Mouse (Mus musculus): ENCODE results near the gene Pip4k2a. TPM values are rescaled to one million over a fixed set of nuclear protein-coding genes. Genes with fewer than 3 reads are reported as not detected.

Gene Pip4k2a
- polyA plus RNA-seq, 1 experiment = 8.7 TPM

GRCm38 (mm10) chr2:18860686-18861085 is 137.2 kb downstream of the Pip4k2a start:
- TF ChIP-seq MYOD1 (IDR thresholded peaks at IDR 0.05; ENCODE audit: control insufficient read depth, insufficient read length, low read depth) = no peak
- TF ChIP-seq CEBPB (IDR thresholded peaks at IDR 0.05; ENCODE audit: low read depth) = no peak
- TF ChIP-seq CTCF (IDR thresholded peaks at IDR 0.05; ENCODE audit: control insufficient read depth, insufficient read depth, insufficient read length) = no peak
- Histone ChIP-seq H3ac (ENCODE audit: control insufficient read depth, insufficient read length, low read depth) (no peak overlapping the region), H3K36me3 (ENCODE audit: control insufficient read depth, insufficient read depth) (no peaks in the 10 kb centered on the region), H3K79me2 (ENCODE audit: control insufficient read depth, insufficient read depth) (no peaks in the 10 kb centered on the region), H3K4me3 (ENCODE audit: insufficient read depth, poor library complexity, severe bottlenecking) (no peak overlapping the region), H3K79me3 (ENCODE audit: low read depth) (no peaks in the 10 kb centered on the region), H3K27me3 (ENCODE audit: control insufficient read depth, insufficient read depth, insufficient read length) (no peaks in the 10 kb centered on the region)

GRCm38 (mm10) chr2:18857952-18858351 is 140.0 kb downstream of the Pip4k2a start:
- H3K79me2 ChIP-seq (ENCODE audit: control insufficient read depth, insufficient read depth) = no peaks in the 10 kb centered on the region
- TF ChIP-seq MAX (IDR thresholded peaks at IDR 0.05) = no peak
- no peak for TF ChIP-seq CTCF (IDR thresholded peaks at IDR 0.05; ENCODE audit: control insufficient read depth, insufficient read depth, insufficient read length)
- no peak for TF ChIP-seq MYOG (IDR thresholded peaks at IDR 0.05; ENCODE audit: control insufficient read depth, extremely low read depth, insufficient read length)
- TF ChIP-seq MYOD1 (IDR thresholded peaks at IDR 0.05; ENCODE audit: control insufficient read depth, insufficient read length, low read depth) = no peak
- no peak for TF ChIP-seq CEBPB (IDR thresholded peaks at IDR 0.05; ENCODE audit: low read depth)
- no peak for TF ChIP-seq FOSL1 (IDR thresholded peaks at IDR 0.05; ENCODE audit: insufficient read depth, low read length, poor library complexity, severe bottlenecking)
- no peak for TF ChIP-seq USF1 (IDR thresholded peaks at IDR 0.05; ENCODE audit: low read depth)
- no peaks in the 10 kb centered on the region for H3K27me3 ChIP-seq (ENCODE audit: control insufficient read depth, insufficient read depth, insufficient read length)
- H3ac ChIP-seq (ENCODE audit: control insufficient read depth, insufficient read length, low read depth) = no peak overlapping the region
- no peaks in the 10 kb centered on the region for H3K79me3 ChIP-seq (ENCODE audit: low read depth)
- no peaks in the 10 kb centered on the region for H3K36me3 ChIP-seq (ENCODE audit: control insufficient read depth, insufficient read depth)
- no peak overlapping the region for H3K4me3 ChIP-seq (ENCODE audit: insufficient read depth, poor library complexity, severe bottlenecking)

- TF ChIP-seq MYOD1 (IDR thresholded peaks at IDR 0.05; ENCODE audit: control insufficient read depth, insufficient read length, low read depth) (no peak), FOSL1 (IDR thresholded peaks at IDR 0.05; ENCODE audit: insufficient read depth, low read length, poor library complexity, severe bottlenecking) (no peak), USF1 (IDR thresholded peaks at IDR 0.05; ENCODE audit: low read depth) (no peak), MAX (IDR thresholded peaks at IDR 0.05) (no peak), MYOG (IDR thresholded peaks at IDR 0.05; ENCODE audit: control insufficient read depth, extremely low read depth, insufficient read length) (no peak)
- Histone ChIP-seq H3K79me3 (ENCODE audit: low read depth) (no peaks in the 10 kb centered on the region), H3K79me2 (ENCODE audit: control insufficient read depth, insufficient read depth) (no peaks in the 10 kb centered on the region), H3K36me3 (ENCODE audit: control insufficient read depth, insufficient read depth) (no peaks in the 10 kb centered on the region), H3K4me3 (ENCODE audit: insufficient read depth, poor library complexity, severe bottlenecking) (no peak overlapping the region), H3K27me3 (ENCODE audit: control insufficient read depth, insufficient read depth, insufficient read length) (no peaks in the 10 kb centered on the region), H3ac (ENCODE audit: control insufficient read depth, insufficient read length, low read depth) (no peak overlapping the region)
Measured at GRCm38 (mm10) chr2:18856461-18856860, 141.5 kb downstream of the Pip4k2a start.

GRCm38 (mm10) chr2:18855246-18855645 is 142.7 kb downstream of the Pip4k2a start:
- no peaks in the 10 kb centered on the region for H3K79me2 ChIP-seq (ENCODE audit: control insufficient read depth, insufficient read depth)
- no peaks in the 10 kb centered on the region for H3K79me3 ChIP-seq (ENCODE audit: low read depth)
- H3K27me3 ChIP-seq (ENCODE audit: control insufficient read depth, insufficient read depth, insufficient read length) = no peaks in the 10 kb centered on the region
- TF ChIP-seq FOSL1 (IDR thresholded peaks at IDR 0.05; ENCODE audit: insufficient read depth, low read length, poor library complexity, severe bottlenecking) (no peak), MYOG (IDR thresholded peaks at IDR 0.05; ENCODE audit: control insufficient read depth, extremely low read depth, insufficient read length) (no peak), MYOD1 (IDR thresholded peaks at IDR 0.05; ENCODE audit: control insufficient read depth, insufficient read length, low read depth) (no peak)
- H3K36me3 ChIP-seq (ENCODE audit: control insufficient read depth, insufficient read depth) = no peaks in the 10 kb centered on the region
- H3K4me3 ChIP-seq (ENCODE audit: insufficient read depth, poor library complexity, severe bottlenecking) = no peak overlapping the region
- no peak overlapping the region for H3ac ChIP-seq (ENCODE audit: control insufficient read depth, insufficient read length, low read depth)

GRCm38 (mm10) chr2:18853345-18853744 is 144.6 kb downstream of the Pip4k2a start:
- Histone ChIP-seq H3ac (ENCODE audit: control insufficient read depth, insufficient read length, low read depth) (no peak overlapping the region), H3K79me2 (ENCODE audit: control insufficient read depth, insufficient read depth) (no peaks in the 10 kb centered on the region), H3K4me3 (ENCODE audit: insufficient read depth, poor library complexity, severe bottlenecking) (no peak overlapping the region), H3K27me3 (ENCODE audit: control insufficient read depth, insufficient read depth, insufficient read length) (no peaks in the 10 kb centered on the region), H3K36me3 (ENCODE audit: control insufficient read depth, insufficient read depth) (no peaks in the 10 kb centered on the region), H3K79me3 (ENCODE audit: low read depth) (no peaks in the 10 kb centered on the region)
- TF ChIP-seq CEBPB (IDR thresholded peaks at IDR 0.05; ENCODE audit: low read depth) (no peak), CTCF (IDR thresholded peaks at IDR 0.05; ENCODE audit: control insufficient read depth, insufficient read depth, insufficient read length) (no peak), MYOG (IDR thresholded peaks at IDR 0.05; ENCODE audit: control insufficient read depth, extremely low read depth, insufficient read length) (no peak), MAX (IDR thresholded peaks at IDR 0.05) (no peak), FOSL1 (IDR thresholded peaks at IDR 0.05; ENCODE audit: insufficient read depth, low read length, poor library complexity, severe bottlenecking) (no peak), MYOD1 (IDR thresholded peaks at IDR 0.05; ENCODE audit: control insufficient read depth, insufficient read length, low read depth) (no peak), USF1 (IDR thresholded peaks at IDR 0.05; ENCODE audit: low read depth) (no peak)

- H3K36me3 ChIP-seq (ENCODE audit: control insufficient read depth, insufficient read depth) = peaks cover 2% of the 10 kb centered on the region
- TF ChIP-seq MYOG (IDR thresholded peaks at IDR 0.05; ENCODE audit: control insufficient read depth, extremely low read depth, insufficient read length) (no peak), MYOD1 (IDR thresholded peaks at IDR 0.05; ENCODE audit: control insufficient read depth, insufficient read length, low read depth) (no peak), FOSL1 (IDR thresholded peaks at IDR 0.05; ENCODE audit: insufficient read depth, low read length, poor library complexity, severe bottlenecking) (no peak), USF1 (IDR thresholded peaks at IDR 0.05; ENCODE audit: low read depth) (no peak), CEBPB (IDR thresholded peaks at IDR 0.05; ENCODE audit: low read depth) (no peak), MAX (IDR thresholded peaks at IDR 0.05) (no peak), CTCF (IDR thresholded peaks at IDR 0.05; ENCODE audit: control insufficient read depth, insufficient read depth, insufficient read length) (no peak)
- no peaks in the 10 kb centered on the region for H3K27me3 ChIP-seq (ENCODE audit: control insufficient read depth, insufficient read depth, insufficient read length)
- H3K79me2 ChIP-seq (ENCODE audit: control insufficient read depth, insufficient read depth) = no peaks in the 10 kb centered on the region
- no peaks in the 10 kb centered on the region for H3K79me3 ChIP-seq (ENCODE audit: low read depth)
- H3K4me3 ChIP-seq (ENCODE audit: insufficient read depth, poor library complexity, severe bottlenecking) = no peak overlapping the region
- H3ac ChIP-seq (ENCODE audit: control insufficient read depth, insufficient read length, low read depth) = no peak overlapping the region
Measured at GRCm38 (mm10) chr2:18850657-18851056, 147.3 kb downstream of the Pip4k2a start.

All from C2C12 (cell line).